7 mouse cellular contexts compared by ENCODE assay signal in genomic region chr5:65491767-65492715, GRCm38 (mm10). TPM values are rescaled to one million over a fixed set of nuclear protein-coding genes. Genes with fewer than 3 reads are reported as not detected.
A peak's percentile ranks its signal among the peaks of the same experiment; 100 is the strongest.
DNase-seq lines count a peak whose midpoint lies in the region; ATAC-seq and TF ChIP-seq lines count a peak whose summit lies in the region.

No protein-coding gene starts in this region.

- peaks cover 8% of the 10 kb centered on the region; the same call in 1 of the 2 replicates for H3K27me3 ChIP-seq in embryonic facial prominence, embryonic 10.5 days (replicated peaks; ENCODE audit: low read depth, poor library complexity, severe bottlenecking)
- H3K27me3 ChIP-seq in kidney, adult 2 months (replicated peaks; ENCODE audit: control insufficient read depth, insufficient read depth, low read length), result no peaks in the 10 kb centered on the region
- H3K27me3 ChIP-seq in limb, embryonic 13.5 days, result no peaks in the 10 kb centered on the region
- H3K27me3 ChIP-seq in midbrain, embryonic 15.5 days (replicated peaks), result no peaks in the 10 kb centered on the region

- peaks cover 20% of the 10 kb centered on the region for H3K4me1 ChIP-seq in embryonic facial prominence, embryonic 10.5 days
- peaks cover 7% of the 10 kb centered on the region; the same call in 1 of the 2 replicates for H3K4me1 ChIP-seq in kidney, adult 2 months (ENCODE audit: control insufficient read depth, insufficient read depth, low read length)
- H3K4me1 ChIP-seq in limb, embryonic 13.5 days, result peaks cover 27% of the 10 kb centered on the region
- peaks cover 37% of the 10 kb centered on the region for H3K4me1 ChIP-seq in midbrain, embryonic 15.5 days

- 0 out of 2 replicates have a peak, but pooled peaks have one; percentile 3 for TF ChIP-seq CTCF in kidney, adult 2 months (conservative IDR thresholded peaks at IDR 0.05; ENCODE audit: insufficient read depth, insufficient read length, low read depth, low read length)

- peak overlapping the region; percentile 86 for H3K4me3 ChIP-seq in embryonic facial prominence, embryonic 10.5 days
- H3K4me3 ChIP-seq in kidney, adult 2 months (ENCODE audit: insufficient read depth, low read depth, low read length), result peak overlapping the region; percentile 75
- peak overlapping the region; percentile 92 for H3K4me3 ChIP-seq in limb, embryonic 13.5 days
- H3K4me3 ChIP-seq in midbrain, embryonic 15.5 days, result peak overlapping the region; percentile 92

- H3K9me3 ChIP-seq in embryonic facial prominence, embryonic 10.5 days, result no peaks in the 10 kb centered on the region
- no peaks in the 10 kb centered on the region for H3K9me3 ChIP-seq in limb, embryonic 13.5 days
- no peaks in the 10 kb centered on the region for H3K9me3 ChIP-seq in midbrain, embryonic 15.5 days

- ATAC-seq in limb, embryonic 13.5 days (ENCODE audit: low FRiP score, low read depth), result peak; percentile 79
- ATAC-seq in midbrain, embryonic 15.5 days (replicated peaks), result peak; percentile 85

- no peak for TF ChIP-seq POLR2A in kidney, adult 2 months (IDR thresholded peaks at IDR 0.05; ENCODE audit: low read depth, low read length)

- WGBS in embryonic facial prominence, embryonic 10.5 days, result under 1% methylated on average over 57 of the region's 57 CpGs
- under 1% methylated on average over 57 of the region's 57 CpGs for WGBS in kidney, adult 2 months
- WGBS in limb, embryonic 13.5 days, result under 1% methylated on average over 53 of the region's 57 CpGs
- WGBS in midbrain, embryonic 15.5 days, result under 1% methylated on average over 56 of the region's 57 CpGs

- H3K4me2 ChIP-seq in limb, embryonic 13.5 days (replicated peaks), result peak overlapping the region; percentile 89
- peak overlapping the region; percentile 81 for H3K4me2 ChIP-seq in midbrain, embryonic 15.5 days

- H3K27ac ChIP-seq in embryonic facial prominence, embryonic 10.5 days (replicated peaks), result peak overlapping the region; percentile 91
- H3K27ac ChIP-seq in kidney, adult 2 months (ENCODE audit: insufficient read depth, low read depth, low read length), result peak overlapping the region; percentile 64
- H3K27ac ChIP-seq in limb, embryonic 13.5 days, result peak overlapping the region; percentile 95
- H3K27ac ChIP-seq in midbrain, embryonic 15.5 days, result peak overlapping the region; percentile 95

- peak overlapping the region; percentile 96 for H3K9ac ChIP-seq in limb, embryonic 13.5 days
- peak overlapping the region; percentile 91 for H3K9ac ChIP-seq in midbrain, embryonic 15.5 days

- H3K36me3 ChIP-seq in embryonic facial prominence, embryonic 10.5 days (replicated peaks), result no peaks in the 10 kb centered on the region; the same call in 1 of the 2 replicates
- no peaks in the 10 kb centered on the region for H3K36me3 ChIP-seq in kidney, adult 2 months (ENCODE audit: control insufficient read depth, insufficient read depth, low read length)
- H3K36me3 ChIP-seq in limb, embryonic 13.5 days, result no peaks in the 10 kb centered on the region
- no peaks in the 10 kb centered on the region for H3K36me3 ChIP-seq in midbrain, embryonic 15.5 days (replicated peaks)

- DNase-seq in adrenal gland, adult 8-10 months, result peak; percentile 66
- peak; percentile 79 for DNase-seq in embryonic facial prominence, embryonic 10.5 days (ENCODE audit: low spot score)
- DNase-seq in heart, adult 18-20 months, result peak; percentile 82 to 83
- peak; percentile 72 for DNase-seq in kidney, adult 2 months
- peak; percentile 70 to 74 for DNase-seq in spleen, adult 18-20 months

RNA-seq across cellular contexts. Expression of gene Gm43552, which starts 0.6 kb away (rescaled TPM):
- 10 to 100 TPM in 1 of 4 experiments, 1 to 10 TPM in 2, not detected in 1; 3.6 to 12.4 (median 6.2) TPM for total RNA-seq in adrenal gland, adult 8-10 months (2022)
- polyA plus RNA-seq in embryonic facial prominence, embryonic 10.5 days (2016; fragmentation: Nextera tagmentation; extraction: Ambion mirVana), result not detected in 2 replicates
- 1 to 10 TPM in 1 of 2 experiments, not detected in 1; 4.0 TPM for total RNA-seq in heart, adult 18-20 months (2021)
- not detected in 2 replicates for polyA plus RNA-seq in kidney, adult 2 months (2012; rRNA removed)
- not detected in 2 replicates for polyA plus RNA-seq in limb, embryonic 13.5 days (2015; fragmentation: Nextera tagmentation; extraction: Ambion mirVana)
- 1.1 TPM in 1 of 2 replicates, not detected in the other for polyA plus RNA-seq in midbrain, embryonic 15.5 days (2015; fragmentation: Nextera tagmentation; extraction: Ambion mirVana)

RNA-seq across cellular contexts. Expression of gene Smim14, which starts 44.9 kb away (rescaled TPM):
- total RNA-seq in adrenal gland, adult 8-10 months (2022), result 100 to 1,000 TPM; 187 to 201 (median 193) TPM
- 56.0 and 69.3 TPM in 2 replicates for polyA plus RNA-seq in embryonic facial prominence, embryonic 10.5 days (2016; fragmentation: Nextera tagmentation; extraction: Ambion mirVana)
- 100 to 1,000 TPM in 1 of 2 experiments, 10 to 100 TPM in 1; 94.3 to 101 TPM for total RNA-seq in heart, adult 18-20 months (2021)
- polyA plus RNA-seq in kidney, adult 2 months (2012; rRNA removed), result 111 and 114 TPM in 2 replicates
- 113 and 116 TPM in 2 replicates for polyA plus RNA-seq in limb, embryonic 13.5 days (2015; fragmentation: Nextera tagmentation; extraction: Ambion mirVana)
- polyA plus RNA-seq in midbrain, embryonic 15.5 days (2015; fragmentation: Nextera tagmentation; extraction: Ambion mirVana), result 174 and 193 TPM in 2 replicates

RNA-seq across cellular contexts. Expression of gene Ube2k, which starts 45.0 kb away (rescaled TPM):
- 10 to 100 TPM; 65.6 to 84.9 (median 75.1) TPM for total RNA-seq in adrenal gland, adult 8-10 months (2022)
- polyA plus RNA-seq in embryonic facial prominence, embryonic 10.5 days (2016; fragmentation: Nextera tagmentation; extraction: Ambion mirVana), result 214 and 216 TPM in 2 replicates
- total RNA-seq in heart, adult 18-20 months (2021), result 10 to 100 TPM; 62.9 to 64.2 TPM
- 23.1 and 35.1 TPM in 2 replicates for polyA plus RNA-seq in kidney, adult 2 months (2012; rRNA removed)
- 197 and 215 TPM in 2 replicates for polyA plus RNA-seq in limb, embryonic 13.5 days (2015; fragmentation: Nextera tagmentation; extraction: Ambion mirVana)
- polyA plus RNA-seq in midbrain, embryonic 15.5 days (2015; fragmentation: Nextera tagmentation; extraction: Ambion mirVana), result 190 and 191 TPM in 2 replicates

RNA-seq across cellular contexts. Expression of gene Ugdh, which starts 56.3 kb away (rescaled TPM):
- 10 to 100 TPM; 68.1 to 84.6 (median 74.7) TPM for total RNA-seq in adrenal gland, adult 8-10 months (2022)
- 92.7 and 95.4 TPM in 2 replicates for polyA plus RNA-seq in embryonic facial prominence, embryonic 10.5 days (2016; fragmentation: Nextera tagmentation; extraction: Ambion mirVana)
- 10 to 100 TPM; 14.2 to 22.1 TPM for total RNA-seq in heart, adult 18-20 months (2021)
- polyA plus RNA-seq in kidney, adult 2 months (2012; rRNA removed), result 29.6 and 31.2 TPM in 2 replicates
- polyA plus RNA-seq in limb, embryonic 13.5 days (2015; fragmentation: Nextera tagmentation; extraction: Ambion mirVana), result 161 and 165 TPM in 2 replicates
- polyA plus RNA-seq in midbrain, embryonic 15.5 days (2015; fragmentation: Nextera tagmentation; extraction: Ambion mirVana), result 41.1 and 45.6 TPM in 2 replicates

Comparison
In these comparisons a context has a peak if more than half of its experiments do, and no peak if none do; other contexts are left out.
1. Peak in every context shown above with its lines: DNase-seq, ATAC-seq, H3K4me3 ChIP-seq and H3K27ac ChIP-seq.